Mouse (Mus musculus): ENCODE measurements around the gene Wnt1. TPM values are rescaled to one million over a fixed set of nuclear protein-coding genes. Genes with fewer than 3 reads are reported as not detected.
"Not testable (repeated sequence)": the region's sequence is repeated elsewhere in the genome, so short reads cannot be mapped to it uniquely, and the experiment has no call there.

Gene Wnt1
- polyA plus RNA-seq, 1 experiment from 2014 or later, result not detected

DNA sequence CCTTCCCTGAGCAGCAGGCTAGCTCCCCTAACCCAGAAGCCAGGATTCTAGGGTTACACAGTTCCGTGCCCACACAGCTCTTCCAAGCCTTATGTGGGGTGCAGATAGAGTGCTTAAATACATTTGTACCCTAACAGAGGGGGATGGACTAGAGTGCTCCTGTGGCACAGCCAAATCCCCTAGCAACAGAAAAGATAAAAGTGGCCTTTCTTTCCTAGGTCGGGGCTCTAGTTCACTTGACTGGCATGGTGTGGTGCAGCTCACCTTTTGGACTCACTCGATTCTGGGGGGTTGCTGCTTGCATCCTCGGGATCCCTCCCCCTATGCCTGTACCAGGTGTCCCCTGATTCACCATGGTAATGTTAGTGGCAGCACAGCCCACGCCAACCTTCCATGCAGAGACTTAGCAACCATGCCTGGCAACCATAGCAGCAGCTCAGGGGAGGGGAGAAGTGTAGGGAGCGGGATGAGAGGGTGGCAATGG lies 19.0 kb downstream of the Wnt1 start:
- H3K27ac ChIP-seq, result no peak overlapping the region
- H3K36me3 ChIP-seq, result peaks cover 27% of the 10 kb centered on the region
- H3K4me2 ChIP-seq, result peak overlapping the region; percentile 86; the same call in 1 of the 2 replicates
- H3K9me3 ChIP-seq, result no peaks in the 10 kb centered on the region
- H3K4me3 ChIP-seq, result no peak overlapping the region
- 16% methylated on average over 6 of the region's 6 CpGs for WGBS
- H3K4me1 ChIP-seq, result peaks cover 43% of the 10 kb centered on the region
- peak overlapping the region; percentile 41; the same call in 1 of the 2 replicates for H3K9ac ChIP-seq
- no peak for ATAC-seq (ENCODE audit: borderline replicate concordance, extremely low read depth, low FRiP score, low TSS enrichment)
- peaks cover 65% of the 10 kb centered on the region for H3K27me3 ChIP-seq

DNA sequence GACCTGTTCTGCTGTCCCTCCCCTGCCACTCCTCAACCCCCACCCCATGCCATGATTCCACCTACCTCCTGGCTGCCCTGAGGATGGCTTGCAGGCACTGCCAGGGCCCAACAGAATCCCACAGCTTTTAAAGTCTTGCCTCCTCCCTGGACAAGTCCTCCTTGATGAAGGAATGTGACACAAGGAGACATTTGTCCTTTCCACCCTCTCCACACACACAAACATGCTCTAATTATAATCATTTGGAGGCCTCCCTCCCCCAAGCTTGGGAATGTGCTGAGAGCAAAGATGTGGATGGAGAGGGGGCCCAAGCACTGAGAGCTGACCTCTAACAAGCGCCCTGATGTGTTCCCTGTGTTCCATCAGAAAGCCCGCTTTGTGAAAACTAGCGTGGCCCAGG lies 19.7 kb downstream of the Wnt1 start, which contains the start of gene Ddn:
Gene Ddn (minus strand): TSS at position 101 of the 400 bp plus-strand sequence.
- H3K9me3 ChIP-seq, result no peaks in the 10 kb centered on the region
- H3K9ac ChIP-seq, result peak within 1 kb of the TSS; percentile 41; the same call in 1 of the 2 replicates
- H3K36me3 ChIP-seq, result peaks cover 33% of the 10 kb centered on the region
- H3K4me1 ChIP-seq, result peaks cover 40% of the 10 kb centered on the region
- no peak for ATAC-seq (ENCODE audit: borderline replicate concordance, extremely low read depth, low FRiP score, low TSS enrichment)
- peak within 1 kb of the TSS; percentile 86 for H3K4me2 ChIP-seq
- H3K4me3 ChIP-seq, result peak within 1 kb of the TSS; percentile 42
- H3K27me3 ChIP-seq, result peaks cover 59% of the 10 kb centered on the region
- WGBS, result 39% methylated on average over 3 of the region's 3 CpGs
- H3K27ac ChIP-seq, result no peak within 1 kb of the TSS

DNA sequence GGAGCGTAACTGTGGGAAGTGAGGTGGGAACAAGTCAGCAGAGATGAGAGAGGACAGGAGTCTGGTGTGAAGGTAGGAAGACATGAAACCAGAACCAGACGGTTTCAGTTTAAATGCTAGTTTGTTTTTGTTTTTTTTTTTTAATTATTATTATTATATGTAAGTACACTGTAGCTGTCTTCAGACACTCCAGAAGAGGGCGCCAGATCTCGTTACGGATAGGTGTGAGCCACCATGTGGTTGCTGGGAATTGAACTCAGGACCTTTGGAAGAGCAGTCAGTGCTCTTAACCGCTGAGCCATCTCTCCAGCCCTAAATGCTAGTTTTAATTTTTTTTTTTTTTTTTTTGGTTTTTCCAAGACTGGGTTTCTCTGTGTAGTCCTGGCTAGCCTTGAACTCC lies 20.6 kb downstream of the Wnt1 start:
- H3K9ac ChIP-seq; H3K4me3 ChIP-seq; H3K27ac ChIP-seq; H3K9me3 ChIP-seq; H3K4me2 ChIP-seq; ATAC-seq (ENCODE audit: borderline replicate concordance, extremely low read depth, low FRiP score, low TSS enrichment): not testable (repeated sequence)
- Histone ChIP-seq H3K4me1 (peaks cover 36% of the 10 kb centered on the region), H3K36me3 (peaks cover 38% of the 10 kb centered on the region), H3K27me3 (peaks cover 50% of the 10 kb centered on the region)
- 70% methylated on average over 6 of the region's 6 CpGs for WGBS

DNA sequence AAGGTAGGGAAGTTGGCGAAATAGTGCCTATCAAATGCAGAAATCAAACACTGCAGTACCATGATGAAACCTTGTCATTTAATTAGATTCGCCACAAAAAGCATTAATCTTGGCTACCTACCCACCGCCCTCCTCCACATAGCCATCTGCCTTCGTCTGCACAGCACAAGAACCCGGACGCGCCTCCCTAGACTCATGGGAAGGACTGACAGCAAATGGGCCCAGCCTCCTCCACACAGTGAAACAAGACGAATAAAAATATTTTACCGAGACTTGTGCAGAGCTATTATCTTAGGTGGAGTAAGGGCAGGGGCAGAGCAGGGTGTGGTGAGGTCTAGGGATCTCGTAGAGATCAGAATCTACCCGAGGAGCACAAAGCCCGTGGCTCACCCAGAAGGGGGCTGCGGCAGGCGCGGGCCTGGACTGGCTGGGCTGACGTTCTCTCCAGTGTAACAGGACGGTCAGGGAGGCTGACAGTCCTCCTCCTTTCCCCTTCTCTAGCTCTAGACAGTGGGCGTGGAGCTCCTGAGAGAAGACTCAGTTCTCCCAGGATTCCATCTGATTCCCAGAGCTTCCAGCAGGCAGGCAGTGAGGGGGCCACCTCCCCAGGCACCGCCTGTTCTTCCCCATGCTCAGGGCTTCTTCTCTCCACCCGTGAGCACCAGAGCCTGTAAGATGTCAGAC lies 23.2 kb downstream of the Wnt1 start:
- Histone ChIP-seq H3K9ac (no peak overlapping the region), H3K4me2 (no peak overlapping the region), H3K36me3 (peaks cover 52% of the 10 kb centered on the region), H3K27ac (no peak overlapping the region), H3K4me1 (peaks cover 12% of the 10 kb centered on the region), H3K9me3 (no peaks in the 10 kb centered on the region), H3K4me3 (no peak overlapping the region), H3K27me3 (peaks cover 24% of the 10 kb centered on the region)
- WGBS, result 88% methylated on average over 20 of the region's 20 CpGs
- ATAC-seq (ENCODE audit: borderline replicate concordance, extremely low read depth, low FRiP score, low TSS enrichment), result no peak

GRCm38 (mm10) chr15:98818171-98818570 lies 28.5 kb downstream of the Wnt1 start:
- H3K9ac ChIP-seq, result no peak overlapping the region
- no peak overlapping the region for H3K4me2 ChIP-seq
- H3K36me3 ChIP-seq, result peaks cover 43% of the 10 kb centered on the region
- no peaks in the 10 kb centered on the region for H3K27me3 ChIP-seq
- H3K27ac ChIP-seq, result no peak overlapping the region
- H3K9me3 ChIP-seq, result no peaks in the 10 kb centered on the region
- no peak for ATAC-seq (ENCODE audit: borderline replicate concordance, extremely low read depth, low FRiP score, low TSS enrichment)
- H3K4me3 ChIP-seq, result no peak overlapping the region
- H3K4me1 ChIP-seq, result no peaks in the 10 kb centered on the region
- WGBS, result 91% methylated on average over 7 of the region's 7 CpGs

GRCm38 (mm10) chr15:98820937-98821336 lies 31.3 kb downstream of the Wnt1 start:
- Histone ChIP-seq H3K9ac (no peak overlapping the region), H3K4me1 (no peaks in the 10 kb centered on the region), H3K36me3 (peaks cover 45% of the 10 kb centered on the region), H3K4me3 (no peak overlapping the region), H3K9me3 (no peaks in the 10 kb centered on the region), H3K27me3 (no peaks in the 10 kb centered on the region), H3K27ac (no peak overlapping the region), H3K4me2 (no peak overlapping the region)
- WGBS, result 82% methylated on average over 4 of the region's 4 CpGs
- ATAC-seq (ENCODE audit: borderline replicate concordance, extremely low read depth, low FRiP score, low TSS enrichment), result no peak

DNA sequence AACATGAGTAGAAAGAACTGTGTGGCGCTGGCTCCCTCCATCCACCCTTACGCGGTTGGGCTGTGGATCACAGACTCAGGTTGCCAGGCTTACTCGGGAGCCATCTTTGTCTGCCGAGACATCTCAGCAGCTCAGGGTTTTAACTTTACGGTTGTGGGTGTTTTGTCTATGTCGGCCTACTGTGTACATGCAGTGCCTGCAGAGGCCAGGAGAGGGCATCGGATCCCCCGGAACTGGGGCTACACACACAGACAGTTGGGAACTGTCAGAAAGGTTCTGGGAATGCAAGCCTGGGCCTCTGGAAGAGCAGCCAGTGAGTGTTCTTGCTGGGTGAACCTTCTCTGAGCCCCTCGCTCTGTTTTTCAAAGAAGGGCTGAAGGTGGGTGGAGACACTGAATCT lies 31.7 kb downstream of the Wnt1 start:
- WGBS, result 38% methylated on average over 10 of the region's 10 CpGs
- H3K27me3 ChIP-seq, result no peaks in the 10 kb centered on the region

GRCm38 (mm10) chr15:98822147-98822546 lies 32.5 kb downstream of the Wnt1 start:
- Histone ChIP-seq H3K4me1 (no peaks in the 10 kb centered on the region), H3K9ac (no peak overlapping the region), H3K4me3 (no peak overlapping the region), H3K27ac (no peak overlapping the region), H3K36me3 (peaks cover 37% of the 10 kb centered on the region), H3K4me2 (no peak overlapping the region), H3K27me3 (no peaks in the 10 kb centered on the region), H3K9me3 (no peaks in the 10 kb centered on the region)
- WGBS, result 88% methylated on average over 5 of the region's 5 CpGs
- ATAC-seq (ENCODE audit: borderline replicate concordance, extremely low read depth, low FRiP score, low TSS enrichment), result no peak

More for the DNA sequence above, 31.7 kb downstream of the Wnt1 start:
- ATAC-seq (ENCODE audit: borderline replicate concordance, extremely low read depth, low FRiP score, low TSS enrichment), result no peak
- Histone ChIP-seq H3K27ac (no peak overlapping the region), H3K4me1 (no peaks in the 10 kb centered on the region), H3K9ac (no peak overlapping the region), H3K4me3 (no peak overlapping the region), H3K36me3 (peaks cover 45% of the 10 kb centered on the region), H3K9me3 (no peaks in the 10 kb centered on the region), H3K4me2 (no peak overlapping the region)

- ATAC-seq (ENCODE audit: borderline replicate concordance, extremely low read depth, low FRiP score, low TSS enrichment), result no peak
- 64% methylated on average over 3 of the region's 3 CpGs for WGBS
These were observed 33.8 kb downstream of the Wnt1 start for GRCm38 (mm10) chr15:98823434-98823833.

GRCm38 (mm10) chr15:98827611-98828011 lies 38.0 kb downstream of the Wnt1 start:
- Histone ChIP-seq H3K36me3 (peaks cover 31% of the 10 kb centered on the region), H3K4me1 (peaks cover 22% of the 10 kb centered on the region), H3K4me3 (no peak overlapping the region), H3K9ac (no peak overlapping the region), H3K27ac (no peak overlapping the region), H3K27me3 (no peaks in the 10 kb centered on the region), H3K9me3 (no peaks in the 10 kb centered on the region), H3K4me2 (no peak overlapping the region)
- ATAC-seq (ENCODE audit: borderline replicate concordance, extremely low read depth, low FRiP score, low TSS enrichment), result no peak
- 85% methylated on average over 7 of the region's 7 CpGs for WGBS

More at GRCm38 (mm10) chr15:98823434-98823833, 33.8 kb downstream of the Wnt1 start:
- H3K27ac ChIP-seq, result no peak overlapping the region
- H3K27me3 ChIP-seq, result no peaks in the 10 kb centered on the region
- peaks cover 39% of the 10 kb centered on the region for H3K36me3 ChIP-seq
- H3K9me3 ChIP-seq, result no peaks in the 10 kb centered on the region
- H3K9ac ChIP-seq, result no peak overlapping the region
- H3K4me2 ChIP-seq, result no peak overlapping the region
- no peaks in the 10 kb centered on the region for H3K4me1 ChIP-seq
- no peak overlapping the region for H3K4me3 ChIP-seq

DNA sequence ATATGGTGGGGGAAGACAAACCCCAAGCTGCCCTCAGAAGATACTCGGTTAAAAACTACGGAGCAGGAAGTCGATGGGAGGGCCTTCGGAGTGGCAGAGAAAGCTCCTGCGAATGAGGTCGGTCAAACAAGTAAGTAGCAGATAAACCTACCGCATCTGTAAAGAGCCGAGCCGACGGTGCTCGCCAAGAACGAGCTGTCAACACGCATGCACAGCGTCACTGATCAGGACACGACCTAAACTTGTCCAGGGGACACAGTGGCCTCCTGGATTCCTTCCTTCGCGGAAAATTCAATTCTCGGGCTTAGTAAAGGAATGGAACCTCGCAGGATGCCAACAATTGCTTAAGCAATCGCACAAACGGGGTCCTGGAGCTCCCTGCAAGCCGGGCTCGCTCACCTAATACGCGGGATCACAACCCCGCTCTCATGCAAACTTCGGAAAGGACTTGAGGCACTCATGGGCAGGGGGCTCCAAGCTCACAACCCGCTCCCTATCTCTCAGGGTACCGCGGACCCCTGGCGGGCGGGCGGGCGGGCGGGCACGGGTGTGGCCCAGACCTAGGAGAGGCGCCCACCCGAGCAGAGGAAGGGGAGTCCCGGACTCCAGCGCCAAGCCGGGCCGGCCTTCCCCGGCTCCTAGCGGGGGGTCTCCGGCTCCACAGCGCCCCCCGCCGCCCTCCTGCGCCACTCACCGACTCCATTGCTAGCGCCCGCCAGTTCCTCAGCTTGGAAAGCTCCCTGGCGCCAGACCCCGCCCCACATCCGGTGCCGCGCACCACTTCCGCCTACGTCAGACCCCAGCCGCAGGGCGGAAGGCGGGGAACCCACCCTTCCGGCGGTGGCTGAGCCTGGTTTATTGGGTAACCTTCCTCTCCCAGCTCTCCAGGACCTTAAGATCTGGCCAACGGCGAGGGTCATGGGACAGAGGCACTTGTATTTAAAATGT lies 41.4 kb downstream of the Wnt1 start, which contains the start of gene Prkag1:
Gene Prkag1 (minus strand): TSS at position 786 of the 948 bp plus-strand sequence.
- peak; percentile 95 for ATAC-seq (ENCODE audit: borderline replicate concordance, extremely low read depth, low FRiP score, low TSS enrichment)
- Histone ChIP-seq H3K36me3 (peaks cover 33% of the 10 kb centered on the region), H3K27me3 (no peaks in the 10 kb centered on the region), H3K4me1 (peaks cover 24% of the 10 kb centered on the region), H3K4me3 (peak within 1 kb of the TSS; percentile 72), H3K27ac (peak within 1 kb of the TSS; percentile 95), H3K4me2 (peak within 1 kb of the TSS; percentile 58), H3K9ac (peak within 1 kb of the TSS; percentile 72), H3K9me3 (no peaks in the 10 kb centered on the region)
- under 1% methylated on average over 56 of the region's 66 CpGs for WGBS

All from lung, embryonic 15.5 days (tissue).